Mouse (Mus musculus): Measurements from ENCODE around the gene B4galnt1. TPM values are rescaled to one million over a fixed set of nuclear protein-coding genes. Genes with fewer than 3 reads are reported as not detected.

B4galnt1 gene
- polyA plus RNA-seq, 1 experiment from 2014 or later, result 3.8 TPM

- peaks cover 25% of the 10 kb centered on the region for H3K36me3 ChIP-seq (replicated peaks)
- H3K4me1 ChIP-seq, result peaks cover 20% of the 10 kb centered on the region
- H3K9me3 ChIP-seq, result no peaks in the 10 kb centered on the region
- WGBS, result under 1% methylated on average over 47 of the region's 47 CpGs
- H3K4me3 ChIP-seq, result peak within 1 kb of the TSS; percentile 77
- DNase-seq (ENCODE audit: low spot score), result peak; percentile 96
- H3K27me3 ChIP-seq (replicated peaks; ENCODE audit: low read depth, poor library complexity, severe bottlenecking), result no peaks in the 10 kb centered on the region
- H3K27ac ChIP-seq (replicated peaks), result peak within 1 kb of the TSS; percentile 82
Measured at GRCm38 (mm10) chr10:127211414-127211854, 46.4 kb downstream of the B4galnt1 start, which contains the start of gene Pip4k2c. TSS of gene Pip4k2c (minus strand) at chr10:127211585.

DNA sequence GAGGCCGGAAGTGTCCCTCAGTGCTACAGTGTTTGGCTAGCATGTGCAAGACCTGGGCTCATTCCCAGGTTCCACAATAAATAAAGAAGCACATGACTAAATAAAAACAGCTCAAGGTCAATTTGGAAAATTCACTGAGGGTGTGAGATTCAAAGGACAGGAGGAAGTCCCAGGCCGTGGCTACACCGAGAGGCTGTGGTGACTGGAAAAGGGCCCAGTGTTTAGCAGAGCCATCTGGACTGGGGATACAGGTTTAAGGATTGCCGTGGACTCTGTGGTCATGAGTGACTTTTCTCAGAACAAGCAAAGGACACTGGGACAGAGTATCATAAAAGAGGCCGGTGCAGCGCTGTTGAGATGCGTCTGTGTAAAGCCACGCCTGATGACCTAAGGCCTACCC is 48.2 kb downstream of the B4galnt1 start:
- H3K27ac ChIP-seq (replicated peaks), result no peak overlapping the region
- H3K9me3 ChIP-seq, result no peaks in the 10 kb centered on the region
- H3K27me3 ChIP-seq (replicated peaks; ENCODE audit: low read depth, poor library complexity, severe bottlenecking), result no peaks in the 10 kb centered on the region
- no peak overlapping the region for H3K4me3 ChIP-seq
- DNase-seq (ENCODE audit: low spot score), result no peak
- H3K36me3 ChIP-seq (replicated peaks), result peaks cover 7% of the 10 kb centered on the region
- 93% methylated on average over 8 of the region's 8 CpGs for WGBS
- peaks cover 20% of the 10 kb centered on the region for H3K4me1 ChIP-seq

DNA sequence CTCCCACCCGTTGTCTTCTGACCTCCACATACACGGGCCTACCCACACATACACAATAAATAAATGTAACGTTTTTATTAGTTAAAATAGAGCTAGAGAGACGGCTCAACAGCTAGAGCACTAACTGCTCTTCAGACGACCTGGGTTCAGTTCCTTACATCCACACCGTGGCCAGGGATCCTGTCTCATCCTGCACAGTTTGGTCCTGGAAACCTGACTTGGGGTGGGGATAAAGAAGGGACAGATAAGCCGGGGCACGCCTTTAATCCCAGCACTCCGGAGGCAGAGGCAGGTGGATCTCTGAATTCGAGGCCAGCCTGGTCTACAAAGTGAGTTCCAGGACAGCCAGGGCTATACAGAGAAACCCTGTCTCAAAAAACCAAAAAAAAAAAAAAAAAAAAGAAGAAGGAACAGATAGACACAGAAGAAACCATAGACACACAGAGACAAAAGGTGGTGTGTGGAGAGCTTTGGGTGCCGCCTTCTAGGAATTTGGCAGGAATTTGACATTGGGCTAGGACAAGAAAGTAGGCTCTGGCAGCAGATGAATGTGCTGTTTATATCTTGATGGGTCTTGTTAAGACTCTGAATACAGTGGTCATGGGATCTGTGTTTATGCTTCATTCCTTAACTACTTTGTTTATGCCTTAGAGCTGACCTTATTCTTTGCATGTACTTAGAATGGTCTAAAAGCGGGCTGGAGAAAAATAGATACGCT is 48.8 kb downstream of the B4galnt1 start:
- Histone ChIP-seq H3K27me3 (replicated peaks; ENCODE audit: low read depth, poor library complexity, severe bottlenecking) (no peaks in the 10 kb centered on the region), H3K4me3 (no peak overlapping the region), H3K4me1 (peaks cover 20% of the 10 kb centered on the region), H3K9me3 (no peaks in the 10 kb centered on the region), H3K36me3 (replicated peaks) (peaks cover under 1% of the 10 kb centered on the region), H3K27ac (replicated peaks) (no peak overlapping the region)
- no peak for DNase-seq (ENCODE audit: low spot score)
- WGBS, result 84% methylated on average over 13 of the region's 13 CpGs

DNA sequence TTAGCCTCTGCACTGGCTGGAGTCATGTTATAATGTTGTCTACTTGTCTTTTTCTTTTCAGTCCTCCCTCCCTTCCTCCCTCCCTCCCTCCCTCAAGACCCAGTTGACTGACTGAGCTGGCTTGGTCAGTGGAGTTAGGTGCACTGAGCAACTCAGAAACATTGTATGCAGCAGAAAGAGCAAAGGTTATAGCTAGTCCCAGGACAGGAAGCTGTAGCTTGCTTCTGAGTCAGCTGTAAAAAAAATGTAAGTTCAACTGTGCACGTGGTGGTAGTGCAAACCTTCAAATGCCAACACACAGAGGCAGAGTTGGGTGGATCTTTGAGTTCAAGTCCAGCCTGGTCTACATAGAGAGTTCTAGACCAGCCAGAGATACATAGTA is 49.4 kb downstream of the B4galnt1 start:
- 71% methylated on average over 1 of the region's 1 CpGs for WGBS
- peaks cover 17% of the 10 kb centered on the region for H3K4me1 ChIP-seq
- H3K27me3 ChIP-seq (replicated peaks; ENCODE audit: low read depth, poor library complexity, severe bottlenecking), result no peaks in the 10 kb centered on the region
- H3K27ac ChIP-seq (replicated peaks), result no peak overlapping the region
- no peaks in the 10 kb centered on the region for H3K36me3 ChIP-seq (replicated peaks)
- no peak overlapping the region for H3K4me3 ChIP-seq
- H3K9me3 ChIP-seq, result no peaks in the 10 kb centered on the region
- DNase-seq (ENCODE audit: low spot score), result no peak

- no peak overlapping the region for H3K27ac ChIP-seq (replicated peaks)
- no peak overlapping the region for H3K4me3 ChIP-seq
- H3K4me1 ChIP-seq, result no peaks in the 10 kb centered on the region
- DNase-seq (ENCODE audit: low spot score), result no peak
- 96% methylated on average over 11 of the region's 11 CpGs for WGBS
- no peaks in the 10 kb centered on the region for H3K27me3 ChIP-seq (replicated peaks; ENCODE audit: low read depth, poor library complexity, severe bottlenecking)
- H3K9me3 ChIP-seq, result no peaks in the 10 kb centered on the region
- no peaks in the 10 kb centered on the region for H3K36me3 ChIP-seq (replicated peaks)
Measured at GRCm38 (mm10) chr10:127216456-127216855, 51.4 kb downstream of the B4galnt1 start.

GRCm38 (mm10) chr10:127217177-127217576 is 52.2 kb downstream of the B4galnt1 start:
- H3K4me1 ChIP-seq, result no peaks in the 10 kb centered on the region
- no peak overlapping the region for H3K27ac ChIP-seq (replicated peaks)
- no peak for DNase-seq (ENCODE audit: low spot score)
- H3K36me3 ChIP-seq (replicated peaks), result no peaks in the 10 kb centered on the region
- no peak overlapping the region for H3K4me3 ChIP-seq
- no peaks in the 10 kb centered on the region for H3K27me3 ChIP-seq (replicated peaks; ENCODE audit: low read depth, poor library complexity, severe bottlenecking)
- no peaks in the 10 kb centered on the region for H3K9me3 ChIP-seq

DNA sequence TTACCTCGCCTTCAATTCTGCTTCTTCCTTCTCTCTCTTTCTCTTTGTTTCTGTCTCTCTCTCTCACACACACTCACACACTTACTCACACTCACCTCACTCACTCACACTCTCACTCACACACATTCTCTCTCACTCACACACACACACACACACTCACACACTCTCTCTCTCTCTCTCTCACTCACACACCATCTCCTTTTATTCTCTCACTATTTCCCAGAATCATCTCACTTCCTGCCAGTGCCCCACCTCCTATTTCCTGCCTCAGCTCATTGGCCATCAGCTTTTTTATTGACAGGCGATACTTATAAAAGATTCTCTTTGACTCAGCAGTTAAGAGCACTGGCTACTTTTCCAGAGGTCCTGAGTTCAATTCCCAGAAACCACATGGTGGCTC is 53.3 kb downstream of the B4galnt1 start:
- 90% methylated on average over 2 of the region's 2 CpGs for WGBS

More for the DNA sequence above, 53.3 kb downstream of the B4galnt1 start:
- Histone ChIP-seq H3K27me3 (replicated peaks; ENCODE audit: low read depth, poor library complexity, severe bottlenecking) (no peaks in the 10 kb centered on the region), H3K36me3 (replicated peaks) (no peaks in the 10 kb centered on the region), H3K27ac (replicated peaks) (no peak overlapping the region), H3K4me1 (0 out of 2 replicates have a peak, but pooled peaks cover 6% of the 10 kb centered on the region), H3K9me3 (no peaks in the 10 kb centered on the region), H3K4me3 (no peak overlapping the region)
- DNase-seq (ENCODE audit: low spot score), result no peak

Other genes starting within 250 kb of the B4galnt1 start
- gene Ctdsp2, start 186.5 kb upstream of the B4galnt1 start, polyA plus RNA-seq (2016; fragmentation: Nextera tagmentation; extraction: Ambion mirVana), result 46.2 and 49.3 TPM in 2 replicates
- gene Avil, start 164.5 kb upstream of the B4galnt1 start, polyA plus RNA-seq (2016; fragmentation: Nextera tagmentation; extraction: Ambion mirVana), result 0.06 and 0.44 TPM in 2 replicates
- gene Tsfm, start 134.4 kb upstream of the B4galnt1 start, polyA plus RNA-seq (2016; fragmentation: Nextera tagmentation; extraction: Ambion mirVana), result 103 and 106 TPM in 2 replicates
- gene Mettl1, start 123.8 kb upstream of the B4galnt1 start, polyA plus RNA-seq (2016; fragmentation: Nextera tagmentation; extraction: Ambion mirVana), result 58.6 and 62.4 TPM in 2 replicates
- gene Eef1akmt3, start 123.7 kb upstream of the B4galnt1 start, polyA plus RNA-seq (2016; fragmentation: Nextera tagmentation; extraction: Ambion mirVana), result 0.27 and 0.29 TPM in 2 replicates
- 0.14 TPM in 2 replicates for gene Cyp27b1, start 117.0 kb upstream of the B4galnt1 start, polyA plus RNA-seq (2016; fragmentation: Nextera tagmentation; extraction: Ambion mirVana)
- 1.2 and 1.3 TPM in 2 replicates for gene March9, start 105.0 kb upstream of the B4galnt1 start, polyA plus RNA-seq (2016; fragmentation: Nextera tagmentation; extraction: Ambion mirVana)
- 3,008 and 3,023 TPM in 2 replicates for gene Cdk4, start 101.7 kb upstream of the B4galnt1 start, polyA plus RNA-seq (2016; fragmentation: Nextera tagmentation; extraction: Ambion mirVana)
- gene Tspan31, start 95.0 kb upstream of the B4galnt1 start, polyA plus RNA-seq (2016; fragmentation: Nextera tagmentation; extraction: Ambion mirVana), result 168 and 180 TPM in 2 replicates
- gene Agap2, start 89.9 kb upstream of the B4galnt1 start, polyA plus RNA-seq (2016; fragmentation: Nextera tagmentation; extraction: Ambion mirVana), result 0.04 and 0.21 TPM in 2 replicates
- gene Os9, start 44.1 kb upstream of the B4galnt1 start, polyA plus RNA-seq (2016; fragmentation: Nextera tagmentation; extraction: Ambion mirVana), result 59.7 and 60.1 TPM in 2 replicates
- gene Slc26a10, start 15.4 kb downstream of the B4galnt1 start, polyA plus RNA-seq (2016; fragmentation: Nextera tagmentation; extraction: Ambion mirVana), result 2.1 and 2.9 TPM in 2 replicates
- gene Arhgef25, start 24.9 kb downstream of the B4galnt1 start, polyA plus RNA-seq (2016; fragmentation: Nextera tagmentation; extraction: Ambion mirVana), result 26.9 and 29.6 TPM in 2 replicates
- 107 and 115 TPM in 2 replicates for gene Dtx3, start 30.5 kb downstream of the B4galnt1 start, polyA plus RNA-seq (2016; fragmentation: Nextera tagmentation; extraction: Ambion mirVana)
- 25.3 and 25.9 TPM in 2 replicates for gene Pip4k2c, start 46.4 kb downstream of the B4galnt1 start, polyA plus RNA-seq (2016; fragmentation: Nextera tagmentation; extraction: Ambion mirVana)
- 11.6 and 11.9 TPM in 2 replicates for gene Kif5a, start 98.1 kb downstream of the B4galnt1 start, polyA plus RNA-seq (2016; fragmentation: Nextera tagmentation; extraction: Ambion mirVana)
- 187 and 197 TPM in 2 replicates for gene Dctn2, start 101.1 kb downstream of the B4galnt1 start, polyA plus RNA-seq (2016; fragmentation: Nextera tagmentation; extraction: Ambion mirVana)
- 11.1 and 12.2 TPM in 2 replicates for gene Mbd6, start 123.8 kb downstream of the B4galnt1 start, polyA plus RNA-seq (2016; fragmentation: Nextera tagmentation; extraction: Ambion mirVana)
- gene Mars, start 146.6 kb downstream of the B4galnt1 start, polyA plus RNA-seq (2016; fragmentation: Nextera tagmentation; extraction: Ambion mirVana), result 160 and 175 TPM in 2 replicates
- gene Arhgap9, start 156.7 kb downstream of the B4galnt1 start, polyA plus RNA-seq (2016; fragmentation: Nextera tagmentation; extraction: Ambion mirVana), result 2.0 and 2.1 TPM in 2 replicates
- gene Gli1, start 176.7 kb downstream of the B4galnt1 start, polyA plus RNA-seq (2016; fragmentation: Nextera tagmentation; extraction: Ambion mirVana), result 11.4 and 13.0 TPM in 2 replicates
- gene Inhbe, start 189.2 kb downstream of the B4galnt1 start, polyA plus RNA-seq (2016; fragmentation: Nextera tagmentation; extraction: Ambion mirVana), result 0.04 TPM in 1 of 2 replicates, not detected in the other
- 0.09 and 0.10 TPM in 2 replicates for gene Inhbc, start 205.2 kb downstream of the B4galnt1 start, polyA plus RNA-seq (2016; fragmentation: Nextera tagmentation; extraction: Ambion mirVana)
- 33.9 and 41.9 TPM in 2 replicates for gene R3hdm2, start 215.1 kb downstream of the B4galnt1 start, polyA plus RNA-seq (2016; fragmentation: Nextera tagmentation; extraction: Ambion mirVana)